Mouse (Mus musculus) forebrain, embryonic 16.5 days (tissue): ENCODE measurements around the gene Sds. TPM values are rescaled to one million over a fixed set of nuclear protein-coding genes. Genes with fewer than 3 reads are reported as not detected.

Experiments
- ATAC-seq: fragments of 200-750 bp; cut with Nextera tagmentation; 2 replicates; pipeline ENCODE4 v1.8.0; 2017; ENCODE audit warnings: mild to moderate bottlenecking, moderate library complexity
- H3K27ac ChIP-seq: fragments of 300-500 bp; sonication (generic); 2 replicates; pipeline ENCODE4 v1.5.1; 2014; ENCODE audit warnings: low read length, control low read depth
- H3K27me3 ChIP-seq: fragments of 300-500 bp; sonication (generic); replicated peaks from 2 replicates; pipeline ENCODE4 v1.6.1; 2014; ENCODE audit warnings: low read length; ENCODE audit not compliant: control insufficient read depth, insufficient read depth
- H3K36me3 ChIP-seq: fragments of 300-500 bp; sonication (generic); 2 replicates; pipeline ENCODE4 v1.6.1; 2014; ENCODE audit not compliant: control insufficient read depth, insufficient read depth
- H3K4me1 ChIP-seq: fragments of 300-500 bp; sonication (generic); replicated peaks from 2 replicates; pipeline ENCODE4 v1.6.1; 2014; ENCODE audit warnings: low read length; ENCODE audit not compliant: control insufficient read depth, insufficient read depth
- H3K4me2 ChIP-seq: fragments of 300-500 bp; sonication (generic); 2 replicates; pipeline ENCODE4 v1.6.1; 2014; ENCODE audit warnings: mild to moderate bottlenecking, low read length, control low read depth
- H3K4me3 ChIP-seq: fragments of 300-500 bp; sonication (generic); replicated peaks from 2 replicates; pipeline ENCODE4 v1.5.1; 2014; ENCODE audit warnings: mild to moderate bottlenecking, low read length, control low read depth
- H3K9ac ChIP-seq: fragments of 300-500 bp; sonication (generic); replicated peaks from 2 replicates; pipeline ENCODE4 v1.6.1; 2014; ENCODE audit warnings: low read depth, low read length, control low read depth
- H3K9me3 ChIP-seq: fragments of 300-500 bp; sonication (generic); 2 replicates; pipeline ENCODE4 v1.6.1; 2016; ENCODE audit warnings: low read length; ENCODE audit not compliant: control insufficient read depth
- WGBS: fragments of 180-500 bp; shearing (Covaris S2); extraction: QIAGEN DNeasy Blood & Tissue Kit; methylation state at CpG from one replicate; pipeline ENCODE4 v1.1.7; 2014; 5-methylcytosine and 5-hydroxymethylcytosine counted together
- polyA plus RNA-seq: library from polyadenylated mRNA; unstranded; fragments of >200 nt; fragmentation: Nextera tagmentation; extraction: Ambion mirVana; gene quantifications from 2 replicates; pipeline ENCODE4 v1.2.1, GENCODE M21; 2015

Sds gene
- polyA plus RNA-seq, 1 experiment from 2014 or later, result not detected

DNA sequence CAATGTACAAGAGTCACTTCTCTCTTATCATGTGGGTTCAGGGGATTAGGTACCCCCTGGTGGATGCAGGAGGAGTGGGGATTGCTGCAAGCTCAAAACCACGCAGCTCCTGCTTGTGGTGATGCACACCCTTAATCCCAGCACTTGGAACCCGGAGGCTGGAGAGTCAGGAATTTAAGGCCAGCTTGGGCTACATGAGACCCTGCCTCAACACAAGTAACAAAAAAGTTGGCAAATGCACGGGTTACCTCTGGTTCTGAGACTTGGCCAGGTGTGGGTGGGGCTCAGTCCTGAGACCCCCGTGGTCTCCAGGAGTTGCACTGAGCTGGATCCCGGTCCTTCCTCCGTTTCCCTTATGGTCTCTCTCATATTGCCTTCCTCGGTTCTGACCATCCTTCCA, 39.1 kb downstream of the Sds start:
- H3K27me3 ChIP-seq, result peaks cover 7% of the 10 kb centered on the region
- ATAC-seq, result no peak
- H3K4me2 ChIP-seq, result no peak overlapping the region
- H3K4me3 ChIP-seq, result no peak overlapping the region
- no peak overlapping the region for H3K9ac ChIP-seq
- no peaks in the 10 kb centered on the region for H3K9me3 ChIP-seq
- no peak overlapping the region for H3K27ac ChIP-seq
- WGBS, result 71% methylated on average over 7 of the region's 7 CpGs
- H3K4me1 ChIP-seq, result peaks cover 14% of the 10 kb centered on the region
- H3K36me3 ChIP-seq, result no peaks in the 10 kb centered on the region

DNA sequence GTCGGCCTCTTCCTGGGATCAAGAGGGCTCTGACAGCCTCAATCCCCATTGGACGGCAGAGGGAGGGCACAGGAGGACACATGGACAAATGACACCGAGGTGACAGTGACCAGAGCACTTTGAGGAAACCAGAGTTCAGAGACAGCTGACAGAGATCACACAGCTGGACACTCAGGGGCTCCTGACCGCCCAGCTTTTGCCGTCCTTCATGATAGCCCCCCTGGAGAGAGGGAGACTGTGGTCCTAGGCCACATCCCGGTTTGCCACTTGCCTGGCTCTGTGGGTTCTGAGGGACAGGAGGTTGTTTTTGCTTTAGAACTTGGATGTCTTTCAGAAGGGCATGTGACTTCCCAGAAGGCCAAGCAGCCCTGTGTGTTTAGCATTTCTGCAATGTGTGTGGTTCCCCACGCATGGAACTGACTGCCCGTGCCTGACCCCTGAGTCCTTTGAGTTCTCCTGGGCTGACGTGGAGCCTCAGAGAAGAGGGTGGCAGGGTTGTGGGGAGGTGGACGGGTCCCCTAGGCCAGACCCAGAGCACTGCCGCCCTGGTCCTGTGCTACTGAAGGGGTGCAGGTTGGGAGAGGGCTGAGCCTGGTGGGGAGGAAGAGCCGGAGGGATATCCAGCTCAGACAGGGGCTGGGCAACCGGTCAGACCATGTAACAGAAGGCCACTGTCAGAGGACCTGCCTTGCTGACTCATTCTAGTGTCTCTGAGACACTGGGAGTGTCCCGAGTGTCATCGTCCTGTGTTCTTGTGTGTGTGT, 40.1 kb downstream of the Sds start:
- Histone ChIP-seq H3K27ac (no peak overlapping the region), H3K4me1 (peaks cover 5% of the 10 kb centered on the region; the same call in 1 of the 2 replicates), H3K4me2 (no peak overlapping the region), H3K4me3 (no peak overlapping the region), H3K9me3 (no peaks in the 10 kb centered on the region), H3K27me3 (peaks cover 5% of the 10 kb centered on the region), H3K36me3 (no peaks in the 10 kb centered on the region), H3K9ac (no peak overlapping the region)
- ATAC-seq, result no peak
- 70% methylated on average over 15 of the region's 15 CpGs for WGBS

DNA sequence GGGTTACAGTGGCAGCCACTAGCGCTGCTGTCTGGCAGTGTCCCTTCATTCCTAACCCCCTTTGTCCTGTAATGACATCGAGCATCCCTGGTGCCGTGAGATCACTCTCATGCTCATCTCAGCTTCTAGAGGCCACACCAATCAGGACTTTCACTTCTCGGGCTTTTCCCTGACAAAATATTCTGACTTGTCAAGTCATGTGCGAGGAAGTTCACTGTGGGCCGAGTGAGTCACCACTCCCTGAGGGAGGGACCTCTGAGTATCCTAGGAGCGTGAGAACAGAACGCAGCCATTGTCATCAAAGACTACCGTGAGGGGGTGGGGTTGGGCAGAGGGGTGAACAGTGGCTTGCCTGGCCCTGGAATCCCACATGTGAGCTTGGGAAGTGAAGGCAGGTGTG, 41.2 kb downstream of the Sds start:
- 0 out of 2 replicates have a peak, but pooled peaks cover 5% of the 10 kb centered on the region for H3K4me1 ChIP-seq
- no peak overlapping the region for H3K27ac ChIP-seq
- H3K4me2 ChIP-seq, result no peak overlapping the region
- H3K9me3 ChIP-seq, result no peaks in the 10 kb centered on the region
- no peak overlapping the region for H3K9ac ChIP-seq
- no peak overlapping the region for H3K4me3 ChIP-seq
- no peaks in the 10 kb centered on the region for H3K27me3 ChIP-seq
- ATAC-seq, result no peak
- H3K36me3 ChIP-seq, result no peaks in the 10 kb centered on the region
- WGBS, result 48% methylated on average over 9 of the region's 9 CpGs

DNA sequence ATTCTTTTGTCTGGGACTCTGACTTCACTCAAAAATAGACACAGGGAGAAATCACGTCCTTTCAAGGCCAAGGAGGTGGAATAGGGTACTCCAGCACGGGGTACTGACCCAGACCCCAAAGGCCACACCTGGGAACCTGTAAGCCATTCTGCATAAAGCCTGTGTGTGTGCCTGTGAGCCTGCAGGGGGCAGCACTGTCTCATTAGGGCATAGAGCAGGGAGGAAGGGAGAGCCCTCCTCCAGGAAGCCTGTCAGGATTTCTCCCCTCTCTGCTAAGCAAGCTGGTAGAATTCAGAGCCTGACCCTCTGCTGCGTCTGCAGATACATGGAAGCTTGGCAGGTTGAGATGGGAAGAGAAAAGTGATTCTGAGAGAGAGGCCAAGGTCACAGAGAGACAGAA, 46.3 kb downstream of the Sds start:
- no peak overlapping the region for H3K4me3 ChIP-seq
- H3K9me3 ChIP-seq, result no peaks in the 10 kb centered on the region
- no peaks in the 10 kb centered on the region for H3K27me3 ChIP-seq
- WGBS, result 76% methylated on average over 3 of the region's 3 CpGs
- H3K4me2 ChIP-seq, result no peak overlapping the region
- H3K9ac ChIP-seq, result no peak overlapping the region
- H3K36me3 ChIP-seq, result no peaks in the 10 kb centered on the region
- H3K4me1 ChIP-seq, result no peaks in the 10 kb centered on the region
- ATAC-seq, result no peak
- H3K27ac ChIP-seq, result no peak overlapping the region

DNA sequence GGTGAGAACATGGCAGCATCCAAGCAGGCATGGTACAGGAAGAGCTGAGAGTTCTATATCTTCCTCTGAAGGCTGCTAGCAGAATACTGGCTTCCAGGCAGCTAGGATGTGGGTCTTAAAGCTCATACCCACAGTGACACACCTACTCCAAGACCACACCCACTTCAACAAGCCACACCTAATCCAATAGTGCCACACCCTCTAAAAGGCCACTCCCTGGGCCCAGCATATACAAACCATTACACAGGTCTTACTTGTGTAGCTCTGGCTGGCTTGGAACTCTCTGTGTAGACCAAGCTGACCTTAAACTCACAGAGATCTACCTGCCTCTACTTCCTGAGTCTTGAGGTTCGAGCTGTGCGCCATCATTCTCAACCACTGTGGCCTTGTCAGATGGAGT, 48.4 kb downstream of the Sds start:
- H3K9ac ChIP-seq, result no peak overlapping the region
- no peak overlapping the region for H3K27ac ChIP-seq
- no peaks in the 10 kb centered on the region for H3K36me3 ChIP-seq
- no peak overlapping the region for H3K4me2 ChIP-seq
- H3K27me3 ChIP-seq, result no peaks in the 10 kb centered on the region
- no peaks in the 10 kb centered on the region for H3K9me3 ChIP-seq
- no peaks in the 10 kb centered on the region for H3K4me1 ChIP-seq
- no peak overlapping the region for H3K4me3 ChIP-seq
- WGBS, result 94% methylated on average over 2 of the region's 2 CpGs
- ATAC-seq, result no peak

DNA sequence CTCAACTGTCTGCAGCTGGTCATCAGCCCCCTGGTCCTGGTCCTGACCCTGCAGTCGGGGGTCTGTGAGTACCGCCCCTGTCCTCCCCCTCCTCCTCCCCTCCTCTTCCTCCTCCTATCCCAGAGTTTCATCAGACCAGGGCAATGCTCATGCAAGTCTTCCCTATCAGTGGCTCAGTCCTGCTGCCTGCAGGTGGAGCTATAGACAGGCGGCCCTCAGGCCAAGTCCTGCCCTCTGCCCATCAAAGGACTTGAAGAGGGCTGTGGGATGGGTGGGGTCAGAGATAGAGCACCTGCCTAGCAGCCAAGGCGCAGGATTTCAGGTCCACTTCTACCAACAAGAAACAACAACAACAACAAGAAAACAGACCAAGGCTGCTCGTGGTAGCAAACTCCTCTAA, 49.4 kb downstream of the Sds start:
- Histone ChIP-seq H3K4me2 (no peak overlapping the region), H3K27me3 (no peaks in the 10 kb centered on the region), H3K9me3 (no peaks in the 10 kb centered on the region), H3K4me3 (no peak overlapping the region), H3K4me1 (no peaks in the 10 kb centered on the region), H3K27ac (no peak overlapping the region), H3K36me3 (no peaks in the 10 kb centered on the region), H3K9ac (no peak overlapping the region)
- no peak for ATAC-seq
- WGBS, result 47% methylated on average over 5 of the region's 5 CpGs

DNA sequence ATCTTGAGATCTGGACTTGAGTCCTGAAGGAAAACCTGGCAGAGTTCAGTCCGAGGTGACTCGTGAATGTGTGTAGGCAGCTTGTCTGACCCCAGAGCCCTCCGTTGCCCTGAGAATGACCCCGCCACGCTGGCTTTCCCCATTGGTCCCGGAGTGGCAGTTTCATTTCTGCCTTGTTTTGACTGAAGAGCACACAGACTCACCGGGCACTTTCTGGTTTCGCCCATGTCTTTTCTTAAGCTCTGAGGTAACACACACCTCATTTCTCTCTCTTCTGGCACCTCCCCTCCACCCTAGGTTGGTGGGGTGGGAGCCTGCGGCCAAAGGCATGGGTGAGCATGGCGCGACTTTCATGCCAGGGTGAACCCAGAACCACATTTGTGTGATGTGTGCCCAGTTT, 50.0 kb downstream of the Sds start:
- Histone ChIP-seq H3K27ac (no peak overlapping the region), H3K9ac (no peak overlapping the region), H3K4me2 (no peak overlapping the region), H3K4me1 (no peaks in the 10 kb centered on the region), H3K36me3 (no peaks in the 10 kb centered on the region), H3K4me3 (no peak overlapping the region), H3K27me3 (no peaks in the 10 kb centered on the region), H3K9me3 (no peaks in the 10 kb centered on the region)
- 84% methylated on average over 11 of the region's 11 CpGs for WGBS
- no peak for ATAC-seq

DNA sequence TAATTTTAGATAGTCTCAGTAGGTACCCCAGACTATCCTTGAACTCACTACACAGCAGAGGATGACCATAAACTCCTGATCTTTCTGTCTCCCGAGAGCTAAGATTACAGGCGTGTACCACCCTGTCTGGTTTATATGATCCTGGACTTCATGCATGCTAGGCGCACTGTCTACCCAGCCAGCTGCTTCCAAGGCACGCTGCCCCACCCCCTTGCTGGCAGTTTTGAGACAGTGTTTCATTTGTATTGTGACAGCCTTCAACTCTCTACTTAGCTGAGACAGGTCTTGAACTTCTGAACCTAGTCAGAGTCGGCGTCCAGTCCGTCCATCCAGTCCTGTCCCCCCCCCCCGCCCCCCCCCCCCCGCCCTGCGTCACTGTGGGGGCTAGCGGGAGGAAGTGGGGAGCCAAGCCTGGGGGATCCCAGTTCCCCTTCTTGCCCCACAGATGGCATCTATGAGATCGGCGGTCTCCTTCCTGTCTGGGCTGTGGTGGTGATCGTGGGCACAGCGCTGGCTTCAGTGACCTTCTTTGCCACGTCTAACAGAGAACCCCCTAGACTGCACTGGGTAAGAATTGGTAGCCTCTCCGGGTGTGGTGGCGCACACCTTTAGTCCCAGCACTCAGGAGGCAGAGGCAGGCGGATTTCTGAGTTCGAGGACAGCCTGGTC, 51.1 kb downstream of the Sds start:
- no peak overlapping the region for H3K9ac ChIP-seq
- no peaks in the 10 kb centered on the region for H3K4me1 ChIP-seq
- no peak overlapping the region for H3K4me2 ChIP-seq
- H3K36me3 ChIP-seq, result no peaks in the 10 kb centered on the region
- H3K4me3 ChIP-seq, result no peak overlapping the region
- H3K27ac ChIP-seq, result no peak overlapping the region
- WGBS, result 91% methylated on average over 16 of the region's 20 CpGs
- ATAC-seq, result no peak
- no peaks in the 10 kb centered on the region for H3K27me3 ChIP-seq
- no peaks in the 10 kb centered on the region for H3K9me3 ChIP-seq

DNA sequence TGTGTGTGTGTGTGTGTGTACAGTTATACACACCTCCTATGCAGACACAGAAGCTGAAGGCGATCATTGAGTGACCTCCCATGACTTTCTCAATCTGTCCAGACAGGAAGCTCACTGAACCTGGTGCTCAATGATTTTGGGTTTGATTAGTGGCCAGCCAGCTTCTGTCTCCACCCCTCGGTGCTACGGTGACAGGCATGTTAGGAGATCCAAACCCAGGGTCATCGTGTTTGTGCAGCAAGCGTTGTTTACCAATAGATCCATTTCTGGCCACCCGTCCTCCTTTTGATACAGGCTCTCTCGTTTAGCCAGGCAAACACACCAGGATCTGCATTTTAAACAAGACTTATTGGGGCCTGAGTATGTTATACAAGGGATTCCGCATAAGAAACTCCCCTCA, 55.3 kb downstream of the Sds start:
- Histone ChIP-seq H3K9me3 (no peaks in the 10 kb centered on the region), H3K27me3 (no peaks in the 10 kb centered on the region), H3K4me3 (no peak overlapping the region), H3K4me2 (no peak overlapping the region), H3K36me3 (no peaks in the 10 kb centered on the region), H3K4me1 (peaks cover 26% of the 10 kb centered on the region), H3K9ac (no peak overlapping the region), H3K27ac (no peak overlapping the region)
- WGBS, result 84% methylated on average over 8 of the region's 8 CpGs
- ATAC-seq, result no peak
